Mouse (Mus musculus) large intestine, adult 2 months (tissue): ENCODE measurements around the gene E030018B13Rik. TPM values are rescaled to one million over a fixed set of nuclear protein-coding genes. Genes with fewer than 3 reads are reported as not detected.
A peak's percentile ranks its signal among the peaks of the same experiment; 100 is the strongest.

ENCODE experiments used
- DNase-seq: peaks from one replicate; pipeline ENCODE4 v3.0.0-alpha.2; 2012; ENCODE audit warnings: low read depth, low spot score
- WGBS: fragments of 180-500 bp; shearing (Covaris S2); methylation state at CpG from one replicate; pipeline ENCODE4 v1.1.7; 2018; 5-methylcytosine and 5-hydroxymethylcytosine counted together
- polyA plus RNA-seq: library from polyadenylated mRNA; depleted of rRNA; stranded (reverse); fragments of >200 nt; gene quantifications from 2 replicates; pipeline ENCODE4 v1.2.3, GENCODE M21; 2012

The E030018B13Rik gene
- polyA plus RNA-seq, 1 experiment = not detected

GRCm38 (mm10) chr7:63933905-63934304, 17.2 kb downstream of the E030018B13Rik start:
- no peak for DNase-seq
- WGBS = 83% methylated on average over 6 of the region's 6 CpGs

GRCm38 (mm10) chr7:63934530-63934929, 17.9 kb downstream of the E030018B13Rik start:
- DNase-seq = no peak
- WGBS = 58% methylated on average over 1 of the region's 1 CpGs

GRCm38 (mm10) chr7:63935809-63936187, 19.1 kb downstream of the E030018B13Rik start:
- DNase-seq = no peak
- 20% methylated on average over 8 of the region's 8 CpGs for WGBS

GRCm38 (mm10) chr7:63936188-63936985, 19.7 kb downstream of the E030018B13Rik start:
- WGBS = under 1% methylated on average over 34 of the region's 34 CpGs

GRCm38 (mm10) chr7:63936986-63937235, 20.3 kb downstream of the E030018B13Rik start:
- no peak for DNase-seq
- WGBS = 0% methylated on average over 11 of the region's 11 CpGs

More at GRCm38 (mm10) chr7:63936188-63936985, 19.7 kb downstream of the E030018B13Rik start:
- no peak for DNase-seq

- WGBS = under 1% methylated on average over 86 of the region's 88 CpGs
- DNase-seq = no peak
Measured at GRCm38 (mm10) chr7:63937236-63938065, 20.8 kb downstream of the E030018B13Rik start.

- DNase-seq = no peak
- 1% methylated on average over 116 of the region's 121 CpGs for WGBS
Measured at GRCm38 (mm10) chr7:63938066-63938913, 21.6 kb downstream of the E030018B13Rik start.

GRCm38 (mm10) chr7:63938914-63939396, 22.3 kb downstream of the E030018B13Rik start, which contains the start of gene Klf13:
Gene Klf13, minus strand, starts transcription at chr7:63938915.
- DNase-seq = peak; percentile 93
- under 1% methylated on average over 49 of the region's 50 CpGs for WGBS

- DNase-seq = no peak
- 1% methylated on average over 39 of the region's 39 CpGs for WGBS
Measured at GRCm38 (mm10) chr7:63939397-63939951, 22.8 kb downstream of the E030018B13Rik start.

GRCm38 (mm10) chr7:63940321-63940720, 23.7 kb downstream of the E030018B13Rik start:
- 82% methylated on average over 5 of the region's 5 CpGs for WGBS
- DNase-seq = no peak

GRCm38 (mm10) chr7:63941050-63941449, 24.4 kb downstream of the E030018B13Rik start:
- 85% methylated on average over 3 of the region's 3 CpGs for WGBS
- no peak for DNase-seq

GRCm38 (mm10) chr7:63941501-63941900, 24.8 kb downstream of the E030018B13Rik start:
- WGBS = 79% methylated on average over 4 of the region's 4 CpGs

GRCm38 (mm10) chr7:63943946-63944345, 27.3 kb downstream of the E030018B13Rik start:
- DNase-seq = no peak

More at GRCm38 (mm10) chr7:63941501-63941900, 24.8 kb downstream of the E030018B13Rik start:
- no peak for DNase-seq

GRCm38 (mm10) chr7:63947514-63948487, 31.1 kb downstream of the E030018B13Rik start:
- peak; percentile 25 for DNase-seq
- WGBS = 56% methylated on average over 11 of the region's 11 CpGs

More at GRCm38 (mm10) chr7:63943946-63944345, 27.3 kb downstream of the E030018B13Rik start:
- 63% methylated on average over 2 of the region's 2 CpGs for WGBS

GRCm38 (mm10) chr7:63949176-63949575, 32.5 kb downstream of the E030018B13Rik start:
- no peak for DNase-seq
- WGBS = 76% methylated on average over 3 of the region's 3 CpGs

- no peak for DNase-seq
- 72% methylated on average over 10 of the region's 10 CpGs for WGBS
Measured at GRCm38 (mm10) chr7:63950931-63951607, 34.4 kb downstream of the E030018B13Rik start.

GRCm38 (mm10) chr7:63952077-63952898, 35.6 kb downstream of the E030018B13Rik start:
- no peak for DNase-seq
- 88% methylated on average over 7 of the region's 7 CpGs for WGBS
